Mouse (Mus musculus) ES-E14 (cell line): ENCODE data around the gene Cela3b. TPM values are rescaled to one million over a fixed set of nuclear protein-coding genes. Genes with fewer than 3 reads are reported as not detected.

Experiments used
- DNase-seq: peaks from one replicate; pipeline ENCODE4 v3.0.0-alpha.2; 2013; ENCODE audit warnings: low read depth, low spot score
- H3K27ac ChIP-seq: 2 replicates; pipeline ENCODE4 v1.5.1; 2012; ENCODE audit warnings: low read depth, mild to moderate bottlenecking, low read length, moderate library complexity, mixed read lengths; ENCODE audit not compliant: poor library complexity, insufficient read depth, severe bottlenecking
- H3K36me3 ChIP-seq: 2 replicates; pipeline ENCODE4 v1.6.1; 2012; ENCODE audit warnings: mild to moderate bottlenecking, low read length, moderate library complexity, mixed read lengths; ENCODE audit not compliant: control insufficient read depth, poor library complexity, insufficient read depth, severe bottlenecking
- H3K4me1 ChIP-seq, 2 experiments: fragments of 150-350 bp in 1 of 2; sonication (generic) in 1 of 2; 2 replicates each; pipeline ENCODE4 v1.6.1; 2012; ENCODE audit warnings: low read length in 2 of 2, mild to moderate bottlenecking in 1 of 2, mixed read lengths in 1 of 2; ENCODE audit not compliant: control insufficient read depth in 2 of 2, insufficient read depth in 2 of 2, poor library complexity in 1 of 2
- H3K4me3 ChIP-seq, 2 experiments: fragments of 150-350 bp in 1 of 2; sonication (generic) in 1 of 2; 2 replicates each; pipeline ENCODE4 v1.5.1; 2012; ENCODE audit warnings: low read length in 2 of 2, low read depth in 1 of 2, mild to moderate bottlenecking in 1 of 2, mixed read lengths in 1 of 2; ENCODE audit not compliant: insufficient read depth in 1 of 2, poor library complexity in 1 of 2, severe bottlenecking in 1 of 2
- H3K9ac ChIP-seq: 2 replicates; pipeline ENCODE4 v1.6.1; 2012; ENCODE audit warnings: low read depth, mild to moderate bottlenecking, low read length, mixed read lengths; ENCODE audit not compliant: poor library complexity, insufficient read depth, severe bottlenecking
- H3K9me3 ChIP-seq: fragments of 150-350 bp; sonication (generic); 2 replicates; pipeline ENCODE4 v1.6.1; 2012; ENCODE audit warnings: low read depth, mild to moderate bottlenecking, low read length; ENCODE audit not compliant: control insufficient read depth, insufficient read depth
- CHD2 ChIP-seq: IDR thresholded peaks from 2 replicates; pipeline ENCODE4 v1.6.1; 2014; ENCODE audit warnings: mild to moderate bottlenecking, low read depth, low read length, inconsistent platforms
- HCFC1 ChIP-seq: IDR thresholded peaks from 2 replicates; pipeline ENCODE4 v1.6.1; 2012; ENCODE audit warnings: low read length, inconsistent platforms, borderline replicate concordance; ENCODE audit not compliant: insufficient read depth
- MAFK ChIP-seq: IDR thresholded peaks from 2 replicates; pipeline ENCODE4 v1.6.1; 2014; ENCODE audit warnings: mild to moderate bottlenecking, low read depth, low read length, inconsistent platforms; ENCODE audit not compliant: insufficient read depth
- ZC3H11A ChIP-seq: IDR thresholded peaks from 2 replicates; pipeline ENCODE4 v1.6.1; 2012; ENCODE audit warnings: low read depth, mild to moderate bottlenecking, inconsistent platforms, low read length, borderline replicate concordance
- ZNF384 ChIP-seq: IDR thresholded peaks from 2 replicates; pipeline ENCODE4 v1.6.1; 2012; ENCODE audit warnings: low read depth, low read length, inconsistent platforms
- in situ Hi-C, 2 experiments: fragments of 600-800 bp; cut with MboI; formaldehyde crosslinking; loops; one replicate each; pipeline ENCODE4 v1.15.1; 2025; ENCODE audit warnings: low sequenced_read_pairs in 2 of 2, inconsistent platforms in 1 of 2; ENCODE audit not compliant: unreplicated experiment in 2 of 2
- total RNA-seq: library from RNA; depleted of rRNA; stranded (reverse); fragments of 300-350 nt; gene quantifications from 2 replicates; pipeline ENCODE4 v1.2.3, GENCODE M21; 2012; rRNA removed

Cela3b gene
- total RNA-seq, 1 experiment, result not detected

DNA sequence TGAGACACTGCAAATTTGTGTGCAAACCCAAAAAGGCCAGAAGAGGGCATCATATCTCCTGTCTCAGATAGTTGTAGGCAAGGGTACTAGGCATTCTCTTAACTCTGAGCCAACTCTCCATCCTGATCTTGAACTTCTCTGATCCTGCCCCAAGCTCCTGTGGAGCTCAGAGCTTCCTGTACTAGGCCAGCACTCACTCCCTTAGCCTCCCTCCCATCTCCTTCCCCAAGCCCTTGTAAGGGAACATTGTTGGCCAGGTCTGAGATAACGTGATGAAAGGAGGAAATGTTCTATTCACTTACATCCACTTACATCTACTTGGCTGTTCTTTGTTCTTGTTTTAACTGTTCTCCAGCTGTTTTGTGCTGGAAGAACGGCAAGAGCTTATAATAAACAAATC, 53.6 kb downstream of the Cela3b start:
- Histone ChIP-seq H3K4me1 (peaks cover 1 to 14% of the 10 kb centered on the region in 2 experiments; a peak in 2 of 4 replicates), H3K27ac (no peak overlapping the region), H3K9me3 (no peaks in the 10 kb centered on the region), H3K36me3 (no peaks in the 10 kb centered on the region), H3K4me3 (no peak overlapping the region), H3K9ac (no peak overlapping the region)
- TF ChIP-seq HCFC1 (no peak), MAFK (no peak), ZC3H11A (no peak), ZNF384 (no peak), CHD2 (no peak)
- in situ Hi-C loops, result no loop called here
- no peak for DNase-seq

DNA sequence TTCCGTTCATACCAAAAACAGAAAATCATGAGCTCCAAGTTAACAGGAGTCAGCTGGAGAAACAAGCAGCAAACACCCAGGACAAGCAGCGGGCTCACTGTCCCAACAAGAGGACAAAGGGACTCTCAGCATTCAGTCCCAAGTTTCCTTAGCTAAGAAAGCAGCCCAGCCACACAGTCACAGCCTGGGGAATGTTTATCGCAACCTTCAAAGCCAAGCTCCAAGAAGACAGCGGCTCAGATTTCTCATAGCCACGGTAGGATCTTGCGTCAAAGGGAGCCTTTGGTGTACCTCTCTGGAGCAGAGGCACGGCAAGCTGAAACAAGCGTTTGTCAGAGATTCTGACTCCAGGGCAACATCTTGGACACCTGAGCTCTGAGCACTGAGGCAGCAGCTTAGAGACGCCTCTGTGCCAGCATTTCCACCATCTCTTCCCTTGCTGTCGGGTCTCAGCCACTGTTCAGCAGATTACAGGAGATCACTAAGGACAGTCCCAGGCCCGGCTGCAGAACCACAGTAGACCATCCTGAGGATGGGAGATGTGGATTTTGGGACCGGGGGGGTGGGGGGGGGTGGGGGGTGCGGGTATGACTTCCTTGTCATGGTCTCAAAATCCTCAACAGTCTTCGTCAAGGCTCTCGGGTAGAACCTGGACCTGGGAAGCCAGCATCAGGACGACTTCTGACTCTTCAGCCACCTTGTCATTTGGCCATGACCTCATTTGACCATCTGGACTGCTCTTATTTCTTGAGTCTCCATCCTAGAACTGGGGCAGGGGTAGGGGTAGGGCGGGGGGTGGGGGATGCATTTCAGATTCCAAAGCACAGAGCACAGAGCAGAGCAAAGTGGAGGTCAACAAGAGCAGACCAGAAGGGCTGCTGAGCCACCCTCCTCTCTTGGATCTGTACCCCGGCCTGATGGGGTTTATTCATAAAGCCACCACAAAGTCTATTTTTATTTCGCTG, 54.7 kb downstream of the Cela3b start:
- no peaks in the 10 kb centered on the region for H3K9me3 ChIP-seq
- no peak for TF ChIP-seq MAFK
- no peak for TF ChIP-seq CHD2
- no peak for TF ChIP-seq HCFC1
- TF ChIP-seq ZC3H11A, result no peak
- TF ChIP-seq ZNF384, result no peak
- H3K4me1 ChIP-seq, result peaks cover 1 to 9% of the 10 kb centered on the region in 2 experiments; a peak in 2 of 4 replicates
- no peak overlapping the region for H3K27ac ChIP-seq
- H3K4me3 ChIP-seq, result no peak overlapping the region
- no peaks in the 10 kb centered on the region for H3K36me3 ChIP-seq
- in situ Hi-C loops, result no loop called here
- no peak for DNase-seq
- no peak overlapping the region for H3K9ac ChIP-seq

GRCm38 (mm10) chr4:137373711-137374110, 56.6 kb downstream of the Cela3b start:
- Histone ChIP-seq H3K9me3 (no peaks in the 10 kb centered on the region), H3K9ac (no peak overlapping the region), H3K4me1 (peaks cover 1 to 9% of the 10 kb centered on the region in 2 experiments; a peak in 2 of 4 replicates), H3K36me3 (no peaks in the 10 kb centered on the region), H3K4me3 (no peak overlapping the region), H3K27ac (no peak overlapping the region)
- no peak for DNase-seq
- in situ Hi-C loops, result no loop called here
- TF ChIP-seq CHD2 (no peak), ZNF384 (no peak), MAFK (no peak), ZC3H11A (no peak), HCFC1 (no peak)

DNA sequence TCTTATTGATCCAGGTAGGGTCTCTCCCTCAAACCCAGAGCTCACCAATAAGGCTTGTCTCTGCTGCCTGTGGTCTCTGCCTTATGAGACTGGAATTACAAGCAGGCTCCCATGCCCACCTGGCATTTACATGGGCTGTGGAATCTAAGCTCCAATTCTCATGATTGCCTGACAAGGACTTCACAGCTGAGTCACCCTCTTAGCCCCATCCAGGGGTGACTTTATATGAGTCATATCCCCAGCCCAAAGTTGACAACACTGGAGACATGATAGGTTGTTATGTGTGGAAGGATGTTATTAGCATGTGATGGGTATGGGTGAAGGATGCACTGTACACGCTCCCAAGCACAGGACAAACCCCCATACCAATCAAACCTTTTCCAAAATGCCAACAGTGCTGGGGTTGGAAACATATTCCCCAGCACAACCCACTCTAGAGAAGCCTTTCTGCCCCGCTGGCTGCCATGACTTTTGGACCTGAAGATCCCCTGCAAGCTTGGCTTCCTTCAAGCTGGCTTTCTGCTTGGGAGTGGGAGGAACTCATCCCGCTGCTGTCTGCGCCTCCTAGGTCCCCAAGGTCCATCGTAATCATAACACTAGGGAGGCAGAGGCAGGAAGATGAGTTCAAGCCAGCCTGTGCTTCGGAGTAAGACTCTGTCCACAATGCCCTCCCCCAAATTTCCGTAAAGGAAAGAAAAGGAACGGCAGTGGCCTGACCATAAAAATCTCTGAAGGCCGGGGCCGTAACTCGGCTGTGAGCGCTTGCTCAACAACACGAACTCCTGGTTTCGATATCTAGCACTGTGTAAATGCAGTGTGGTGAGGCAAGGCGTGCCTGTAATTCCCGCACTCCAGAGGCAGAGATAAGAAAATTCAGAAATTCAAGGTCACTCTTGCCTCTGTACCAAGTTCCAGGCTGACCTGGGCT, 58.5 kb downstream of the Cela3b start:
- Histone ChIP-seq H3K4me3 (no peak overlapping the region), H3K36me3 (no peaks in the 10 kb centered on the region), H3K9me3 (no peaks in the 10 kb centered on the region), H3K9ac (no peak overlapping the region), H3K4me1 (peaks cover 4 to 14% of the 10 kb centered on the region in 2 experiments; a peak in 2 of 4 replicates), H3K27ac (no peak overlapping the region)
- TF ChIP-seq CHD2 (no peak), MAFK (no peak), ZNF384 (no peak), HCFC1 (no peak), ZC3H11A (no peak)
- no peak for DNase-seq
- in situ Hi-C loops, result no loop called here

Other genes starting within 250 kb of the Cela3b start
- gene Wnt4, start 153.1 kb downstream of the Cela3b start, total RNA-seq, result 3.8 and 4.0 TPM in 2 replicates
- gene Cdc42, start 72.8 kb downstream of the Cela3b start, total RNA-seq, result 107 and 189 TPM in 2 replicates
- not detected in 2 replicates for gene Cela3a, start 20.7 kb downstream of the Cela3b start, total RNA-seq
- not detected in 2 replicates for gene 1700013G24Rik, start 22.7 kb upstream of the Cela3b start, total RNA-seq
- gene Hspg2, start 38.2 kb upstream of the Cela3b start, total RNA-seq, result 226 and 278 TPM in 2 replicates
- not detected in 2 replicates for gene Ldlrad2, start 144.0 kb upstream of the Cela3b start, total RNA-seq
- gene Usp48, start 163.2 kb upstream of the Cela3b start, total RNA-seq, result 161 and 173 TPM in 2 replicates
- gene Rap1gap, start 234.2 kb upstream of the Cela3b start, total RNA-seq, result 13.4 and 28.4 TPM in 2 replicates